ENCODE assay signal across 9 mouse cellular contexts in genomic region chr4:139577006-139577405, GRCm38 (mm10). TPM values are rescaled to one million over a fixed set of nuclear protein-coding genes. Genes with fewer than 3 reads are reported as not detected.
DNase-seq lines count a peak whose midpoint lies in the region; ATAC-seq and TF ChIP-seq lines count a peak whose summit lies in the region.
"Had no signal": no experiment of that assay in that cellular context is flagged by ENCODE, and none has a peak within 500 bp of the region (broad histone marks: within the 10 kb centered on the region; RNA-seq: fewer than 3 reads in every experiment).

No protein-coding gene starts in this region.

- WGBS in lung, embryonic 15.5 days: 71% methylated on average over 7 of the region's 7 CpGs
- 85% methylated on average over 7 of the region's 7 CpGs for WGBS in forebrain, embryonic 15.5 days
- WGBS in limb, embryonic 14.5 days: 86% methylated on average over 7 of the region's 7 CpGs
- WGBS in stomach, embryonic 14.5 days: 62% methylated on average over 7 of the region's 7 CpGs

- H3K36me3 ChIP-seq in lung, embryonic 15.5 days: no peaks in the 10 kb centered on the region
- H3K36me3 ChIP-seq in forebrain, embryonic 15.5 days: no peaks in the 10 kb centered on the region
- 0 out of 2 replicates have a peak, but pooled peaks cover 1% of the 10 kb centered on the region for H3K36me3 ChIP-seq in limb, embryonic 14.5 days (ENCODE audit: control insufficient read depth, insufficient read depth, low read length)
- no peaks in the 10 kb centered on the region for H3K36me3 ChIP-seq in stomach, embryonic 14.5 days (ENCODE audit: control insufficient read depth, insufficient read depth, low read length)

- H3K4me1 ChIP-seq in lung, embryonic 15.5 days: peaks cover 70% of the 10 kb centered on the region
- peaks cover 41% of the 10 kb centered on the region for H3K4me1 ChIP-seq in forebrain, embryonic 15.5 days
- H3K4me1 ChIP-seq in limb, embryonic 14.5 days (ENCODE audit: control insufficient read depth, insufficient read depth, low read length): peaks cover 56% of the 10 kb centered on the region
- H3K4me1 ChIP-seq in stomach, embryonic 14.5 days (ENCODE audit: control insufficient read depth, insufficient read depth, low read length): peaks cover 64% of the 10 kb centered on the region

- no peak overlapping the region for H3K27ac ChIP-seq in lung, embryonic 15.5 days
- no peak overlapping the region for H3K27ac ChIP-seq in forebrain, embryonic 15.5 days (replicated peaks)
- H3K27ac ChIP-seq in limb, embryonic 14.5 days (replicated peaks; ENCODE audit: low read depth, low read length): no peak overlapping the region
- H3K27ac ChIP-seq in stomach, embryonic 14.5 days (ENCODE audit: low read length): no peak overlapping the region

- H3K9ac ChIP-seq in lung, embryonic 15.5 days: no peak overlapping the region
- no peak overlapping the region for H3K9ac ChIP-seq in forebrain, embryonic 15.5 days (replicated peaks)
- 0 out of 2 replicates have a peak overlapping the region, but pooled peaks have one; percentile 78 for H3K9ac ChIP-seq in limb, embryonic 14.5 days (ENCODE audit: low read depth, low read length, severe bottlenecking)
- H3K9ac ChIP-seq in stomach, embryonic 14.5 days (replicated peaks; ENCODE audit: low read depth, low read length): no peak overlapping the region

- H3K4me2 ChIP-seq in lung, embryonic 15.5 days: peak overlapping the region; percentile 88
- peak overlapping the region; percentile 87; the same call in 1 of the 2 replicates for H3K4me2 ChIP-seq in forebrain, embryonic 15.5 days (replicated peaks)
- peak overlapping the region; percentile 96 for H3K4me2 ChIP-seq in limb, embryonic 14.5 days (replicated peaks; ENCODE audit: low read depth, low read length, severe bottlenecking)
- H3K4me2 ChIP-seq in stomach, embryonic 14.5 days (replicated peaks; ENCODE audit: low read depth, low read length): peak overlapping the region; percentile 96

- H3K9me3 ChIP-seq in lung, embryonic 15.5 days: no peaks in the 10 kb centered on the region
- H3K9me3 ChIP-seq in forebrain, embryonic 15.5 days: no peaks in the 10 kb centered on the region
- H3K9me3 ChIP-seq in limb, embryonic 14.5 days (ENCODE audit: control insufficient read depth, low read length): no peaks in the 10 kb centered on the region
- no peaks in the 10 kb centered on the region for H3K9me3 ChIP-seq in stomach, embryonic 14.5 days (ENCODE audit: control insufficient read depth, low read depth, low read length)

- peak overlapping the region; percentile 59 for H3K4me3 ChIP-seq in lung, embryonic 15.5 days
- H3K4me3 ChIP-seq in forebrain, embryonic 15.5 days: no peak overlapping the region
- H3K4me3 ChIP-seq in limb, embryonic 14.5 days (replicated peaks; ENCODE audit: low read length): peak overlapping the region; percentile 77; the same call in 1 of the 2 replicates
- H3K4me3 ChIP-seq in stomach, embryonic 14.5 days (ENCODE audit: low read depth, low read length): peak overlapping the region; percentile 82; the same call in 1 of the 2 replicates

- no peak for ATAC-seq in lung, embryonic 15.5 days (ENCODE audit: borderline replicate concordance, extremely low read depth, low FRiP score, low TSS enrichment)
- no peak for ATAC-seq in forebrain, embryonic 15.5 days (replicated peaks)
- no peak for ATAC-seq in limb, embryonic 14.5 days (ENCODE audit: low FRiP score, low read depth)
- no peak for ATAC-seq in stomach, embryonic 14.5 days (ENCODE audit: insufficient number of reproducible peaks, insufficient read depth, low FRiP score, low read depth)

- H3K27me3 ChIP-seq in lung, embryonic 15.5 days: 0 out of 2 replicates have a peak, but pooled peaks cover 5% of the 10 kb centered on the region
- H3K27me3 ChIP-seq in forebrain, embryonic 15.5 days: no peaks in the 10 kb centered on the region
- no peaks in the 10 kb centered on the region for H3K27me3 ChIP-seq in limb, embryonic 14.5 days (ENCODE audit: control insufficient read depth, insufficient read depth, low read length)
- no peaks in the 10 kb centered on the region for H3K27me3 ChIP-seq in stomach, embryonic 14.5 days (ENCODE audit: control insufficient read depth, insufficient read depth, low read length)

- no peak for TF ChIP-seq POLR2A in limb, embryonic 14.5 days (IDR thresholded peaks at IDR 0.05; ENCODE audit: borderline replicate concordance, extremely low read depth, insufficient read depth, insufficient read length)

- DNase-seq in lung, postnatal 14 days: no peak
- DNase-seq in limb, embryonic 14.5 days (ENCODE audit: low spot score): no peak
- no peak for DNase-seq in ovary, adult 18-20 months (ENCODE audit: low spot score)
- no peak for DNase-seq in embryo, embryonic 9.5 days (ENCODE audit: extremely low spot score)
- no peak for DNase-seq in adrenal gland, postnatal 4 days (ENCODE audit: low spot score in 2 of 2)

RNA-seq across cellular contexts. Expression of gene Gm21969, which starts 26.0 kb away (rescaled TPM):
- not detected in 2 replicates for polyA plus RNA-seq in lung, embryonic 15.5 days (2015; fragmentation: Nextera tagmentation; extraction: Ambion mirVana)
- polyA plus RNA-seq in forebrain, embryonic 15.5 days (2015; fragmentation: Nextera tagmentation; extraction: Ambion mirVana): not detected in 2 replicates
- polyA plus RNA-seq in limb, embryonic 14.5 days (2012; rRNA removed): 0.03 TPM in 1 of 2 replicates, not detected in the other
- not detected in 2 replicates for polyA plus RNA-seq in limb, embryonic 14.5 days (2014; fragmentation: Nextera tagmentation; extraction: Ambion mirVana)
- not detected in 2 replicates for polyA plus RNA-seq in stomach, embryonic 14.5 days (2014; fragmentation: Nextera tagmentation; extraction: Ambion mirVana)
- total RNA-seq in adrenal gland, postnatal 4 days (2021): not detected
- total RNA-seq: heart, postnatal 10 days had no signal

RNA-seq across cellular contexts. Expression of gene Aldh4a1, which starts 45.7 kb away (rescaled TPM):
- 25.3 and 27.4 TPM in 2 replicates for polyA plus RNA-seq in lung, embryonic 15.5 days (2015; fragmentation: Nextera tagmentation; extraction: Ambion mirVana)
- 27.7 and 29.5 TPM in 2 replicates for polyA plus RNA-seq in forebrain, embryonic 15.5 days (2015; fragmentation: Nextera tagmentation; extraction: Ambion mirVana)
- 21.9 and 25.6 TPM in 2 replicates for polyA plus RNA-seq in limb, embryonic 14.5 days (2012; rRNA removed)
- polyA plus RNA-seq in limb, embryonic 14.5 days (2014; fragmentation: Nextera tagmentation; extraction: Ambion mirVana): 21.9 and 23.0 TPM in 2 replicates
- 14.6 and 16.2 TPM in 2 replicates for polyA plus RNA-seq in stomach, embryonic 14.5 days (2014; fragmentation: Nextera tagmentation; extraction: Ambion mirVana)
- 10 to 100 TPM; 41.8 to 43.4 TPM for total RNA-seq in adrenal gland, postnatal 4 days (2021)

RNA-seq across cellular contexts. Expression of gene Iffo2, which starts 46.7 kb away (rescaled TPM):
- 3.6 and 4.1 TPM in 2 replicates for polyA plus RNA-seq in lung, embryonic 15.5 days (2015; fragmentation: Nextera tagmentation; extraction: Ambion mirVana)
- 4.6 and 5.7 TPM in 2 replicates for polyA plus RNA-seq in forebrain, embryonic 15.5 days (2015; fragmentation: Nextera tagmentation; extraction: Ambion mirVana)
- polyA plus RNA-seq in limb, embryonic 14.5 days (2012; rRNA removed): 8.8 and 9.9 TPM in 2 replicates
- polyA plus RNA-seq in limb, embryonic 14.5 days (2014; fragmentation: Nextera tagmentation; extraction: Ambion mirVana): 5.8 and 5.9 TPM in 2 replicates
- polyA plus RNA-seq in stomach, embryonic 14.5 days (2014; fragmentation: Nextera tagmentation; extraction: Ambion mirVana): 5.7 and 6.1 TPM in 2 replicates
- total RNA-seq in adrenal gland, postnatal 4 days (2021): 10 to 100 TPM; 17.6 to 17.8 TPM
